Mouse (Mus musculus): ENCODE results near the gene Lrrc3c. TPM values are rescaled to one million over a fixed set of nuclear protein-coding genes. Genes with fewer than 3 reads are reported as not detected.

The Lrrc3c gene
- total and polyA plus RNA-seq, 3 experiments = not detected

DNA sequence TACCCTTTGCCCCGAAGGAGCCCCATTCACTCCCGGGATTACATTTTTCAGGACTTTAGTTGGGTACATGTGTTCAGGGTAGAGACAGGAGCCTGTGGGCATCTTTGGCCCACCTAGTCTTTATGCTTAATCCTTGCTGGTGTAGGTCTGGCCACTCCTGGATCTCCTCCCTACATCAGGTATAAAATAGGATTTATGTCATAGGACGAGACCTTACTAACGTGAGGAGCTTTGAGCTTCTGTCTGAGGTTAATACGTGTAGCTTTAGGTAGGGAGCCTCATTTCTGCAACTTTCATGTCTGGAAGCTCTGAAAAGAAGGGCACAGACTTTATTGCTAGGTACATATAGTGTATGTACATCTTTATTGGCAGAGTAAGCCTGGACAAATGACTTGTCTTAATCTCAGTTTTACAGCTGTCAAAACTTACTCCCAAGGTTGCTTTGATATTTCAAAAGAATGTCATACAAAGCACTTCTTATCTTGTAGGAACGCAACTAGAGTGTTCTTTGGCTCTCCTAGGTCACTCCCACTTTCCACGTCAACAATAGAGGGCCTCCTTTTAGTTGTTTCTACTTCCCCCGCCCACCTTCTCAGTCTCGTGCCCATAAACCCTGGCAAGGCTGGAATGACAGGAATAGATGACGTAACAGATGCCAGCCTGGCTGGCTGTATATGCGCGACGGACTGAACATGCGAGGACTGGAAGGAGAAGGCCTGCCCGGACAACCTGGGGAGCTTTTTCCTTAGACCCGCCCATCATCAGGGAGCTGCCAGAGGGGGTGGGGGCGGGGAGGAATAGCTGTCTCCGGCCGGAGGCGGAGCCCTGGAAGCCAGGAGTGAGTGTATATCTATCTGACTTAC lies 10.2 kb upstream of the Lrrc3c start:
- Histone ChIP-seq H3K9ac (ENCODE audit: low read depth, low read length) (peak overlapping the region; percentile 25), H3K27me3 (ENCODE audit: control insufficient read depth, insufficient read depth, low read length) (no peaks in the 10 kb centered on the region), H3K79me2 (replicated peaks; ENCODE audit: control insufficient read depth, insufficient read depth, low read length) (no peaks in the 10 kb centered on the region), H3K36me3 (ENCODE audit: control insufficient read depth, insufficient read depth, low read length) (no peaks in the 10 kb centered on the region), H3K4me1 (ENCODE audit: control insufficient read depth, insufficient read depth, low read length) (peaks cover 11% of the 10 kb centered on the region), H3K4me3 (peak overlapping the region; percentile 72), H3K27ac (peak overlapping the region; percentile 90)
- 0 out of 2 replicates have a peak, but pooled peaks have one; percentile 34 for TF ChIP-seq POLR2A (IDR thresholded peaks at IDR 0.05; ENCODE audit: insufficient read depth, low read depth, low read length)
- peak; percentile 42; the same call in 1 of the 2 replicates for TF ChIP-seq EP300 (IDR thresholded peaks at IDR 0.05; ENCODE audit: insufficient read depth, low read depth, low read length)
- TF ChIP-seq CTCF (IDR thresholded peaks at IDR 0.05) = no peak
- DNase-seq = peak; percentile 87 to 88
- WGBS = 8% methylated on average over 20 of the region's 20 CpGs
- intact Hi-C loops (cut with DNase I) = loop anchor here (2.0 kb wide), 1 partner anchor 319 kb away; the partner anchor contains the start of gene Cdc6

DNA sequence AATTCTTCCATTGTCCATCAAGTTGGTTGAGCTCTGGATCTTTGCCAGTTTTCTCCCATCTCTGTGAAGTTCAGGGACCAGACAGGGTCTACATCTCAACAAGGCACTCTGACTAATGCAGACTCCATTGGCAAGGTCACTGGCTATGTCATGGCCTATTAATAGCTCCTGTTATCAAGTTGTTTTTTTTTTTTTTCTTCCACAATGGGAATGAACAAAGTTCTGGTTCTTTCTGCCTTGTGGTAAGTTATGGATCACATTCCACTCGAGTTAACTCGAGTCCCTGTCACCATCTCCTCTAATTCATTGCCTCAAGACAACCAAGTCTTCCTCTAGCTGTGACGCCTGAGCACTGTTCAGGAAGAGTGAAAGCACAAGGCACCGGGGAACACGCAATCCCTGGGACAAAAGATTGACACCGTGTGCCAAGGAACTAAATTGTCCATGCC lies 9.2 kb upstream of the Lrrc3c start:
- H3K4me1 ChIP-seq (ENCODE audit: control insufficient read depth, insufficient read depth, low read length) = peaks cover 11% of the 10 kb centered on the region
- H3K27me3 ChIP-seq (ENCODE audit: control insufficient read depth, insufficient read depth, low read length) = no peaks in the 10 kb centered on the region
- H3K36me3 ChIP-seq (ENCODE audit: control insufficient read depth, insufficient read depth, low read length) = no peaks in the 10 kb centered on the region
- no peaks in the 10 kb centered on the region for H3K79me2 ChIP-seq (replicated peaks; ENCODE audit: control insufficient read depth, insufficient read depth, low read length)
- peak overlapping the region; percentile 90 for H3K27ac ChIP-seq
- H3K4me3 ChIP-seq = no peak overlapping the region
- intact Hi-C loops (cut with DNase I) = no loop called here
- no peak for DNase-seq
- 9% methylated on average over 6 of the region's 6 CpGs for WGBS
- peak overlapping the region; percentile 8; the same call in 1 of the 2 replicates for H3K9ac ChIP-seq (ENCODE audit: low read depth, low read length)
- TF ChIP-seq CTCF (IDR thresholded peaks at IDR 0.05) (no peak), POLR2A (IDR thresholded peaks at IDR 0.05; ENCODE audit: insufficient read depth, low read depth, low read length) (no peak), EP300 (IDR thresholded peaks at IDR 0.05; ENCODE audit: insufficient read depth, low read depth, low read length) (no peak)

DNA sequence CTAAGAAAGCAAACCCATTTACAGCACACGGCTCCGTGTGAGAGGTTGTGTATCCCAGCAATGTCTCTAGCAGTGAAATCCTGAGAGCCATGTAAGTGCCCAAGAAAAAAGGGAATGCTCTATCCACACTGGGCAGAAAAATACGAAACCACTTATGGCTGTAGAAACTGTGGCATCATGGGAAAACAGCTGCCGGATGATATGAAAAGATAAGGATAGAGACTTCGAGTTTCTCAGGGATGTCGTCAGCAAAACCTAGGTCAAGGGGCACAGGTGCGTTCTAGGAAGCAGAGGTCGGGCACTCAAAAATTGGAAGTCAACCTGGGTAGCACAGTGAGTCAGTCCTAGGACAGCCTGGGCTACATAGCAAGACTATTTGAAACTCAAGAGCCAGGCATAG lies 8.8 kb upstream of the Lrrc3c start:
- peak overlapping the region; percentile 90 for H3K27ac ChIP-seq
- H3K27me3 ChIP-seq (ENCODE audit: control insufficient read depth, insufficient read depth, low read length) = no peaks in the 10 kb centered on the region
- peaks cover 10% of the 10 kb centered on the region for H3K4me1 ChIP-seq (ENCODE audit: control insufficient read depth, insufficient read depth, low read length)
- peak overlapping the region; percentile 8; the same call in 1 of the 2 replicates for H3K9ac ChIP-seq (ENCODE audit: low read depth, low read length)
- no peaks in the 10 kb centered on the region for H3K36me3 ChIP-seq (ENCODE audit: control insufficient read depth, insufficient read depth, low read length)
- TF ChIP-seq CTCF (IDR thresholded peaks at IDR 0.05) = no peak
- TF ChIP-seq EP300 (IDR thresholded peaks at IDR 0.05; ENCODE audit: insufficient read depth, low read depth, low read length) = no peak
- TF ChIP-seq POLR2A (IDR thresholded peaks at IDR 0.05; ENCODE audit: insufficient read depth, low read depth, low read length) = no peak
- H3K4me3 ChIP-seq = no peak overlapping the region
- intact Hi-C loops (cut with DNase I) = no loop called here
- WGBS = 59% methylated on average over 8 of the region's 8 CpGs
- H3K79me2 ChIP-seq (replicated peaks; ENCODE audit: control insufficient read depth, insufficient read depth, low read length) = no peaks in the 10 kb centered on the region
- no peak for DNase-seq

DNA sequence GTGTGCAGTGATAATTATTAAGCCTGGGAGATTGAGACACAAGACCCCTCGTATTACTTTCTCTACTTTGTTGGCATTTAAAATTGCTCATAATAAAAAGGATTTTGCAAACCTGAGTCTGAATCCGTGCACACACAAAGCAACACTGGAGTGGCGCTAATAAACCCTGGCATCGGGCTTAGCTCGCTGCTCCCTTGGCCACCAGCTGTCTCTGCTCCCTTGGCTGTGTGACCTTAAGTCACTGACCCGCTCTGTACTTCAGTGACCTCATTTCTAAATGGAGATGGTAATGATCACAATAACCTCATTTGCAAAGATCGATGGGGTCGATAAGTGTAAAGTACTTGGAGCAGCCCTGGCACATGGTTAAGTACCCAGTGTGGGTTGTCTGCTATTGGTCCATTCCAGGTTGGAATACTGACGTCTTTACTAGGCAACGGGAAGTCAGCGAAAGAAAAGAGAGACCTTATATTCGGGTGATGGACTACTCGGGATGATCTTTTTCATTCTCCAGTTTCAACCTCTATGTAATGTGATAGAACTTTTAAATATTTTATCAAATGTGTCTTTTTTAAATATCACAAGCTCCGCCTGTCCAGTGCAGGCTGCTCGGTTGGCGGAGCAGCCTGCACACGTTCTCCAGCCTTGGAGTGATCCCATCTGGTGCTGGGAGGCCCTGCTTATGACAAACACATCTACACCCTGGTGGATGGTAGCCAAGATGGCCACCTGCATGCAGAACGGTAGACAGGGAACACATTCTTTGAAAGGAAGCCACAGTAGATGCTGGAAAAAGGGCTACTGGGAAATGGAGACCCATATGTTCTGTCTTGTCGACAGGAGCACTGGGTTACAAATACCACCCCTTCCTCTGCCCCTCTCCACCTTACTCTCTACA lies 7.3 kb upstream of the Lrrc3c start:
- no peak overlapping the region for H3K9ac ChIP-seq (ENCODE audit: low read depth, low read length)
- DNase-seq = no peak
- no peak overlapping the region for H3K27ac ChIP-seq
- intact Hi-C loops (cut with DNase I) = no loop called here
- H3K4me1 ChIP-seq (ENCODE audit: control insufficient read depth, insufficient read depth, low read length) = peaks cover 5% of the 10 kb centered on the region
- TF ChIP-seq EP300 (IDR thresholded peaks at IDR 0.05; ENCODE audit: insufficient read depth, low read depth, low read length) (no peak), CTCF (IDR thresholded peaks at IDR 0.05) (no peak), POLR2A (IDR thresholded peaks at IDR 0.05; ENCODE audit: insufficient read depth, low read depth, low read length) (no peak)
- 66% methylated on average over 19 of the region's 19 CpGs for WGBS
- no peaks in the 10 kb centered on the region for H3K79me2 ChIP-seq (replicated peaks; ENCODE audit: control insufficient read depth, insufficient read depth, low read length)
- no peaks in the 10 kb centered on the region for H3K36me3 ChIP-seq (ENCODE audit: control insufficient read depth, insufficient read depth, low read length)
- H3K4me3 ChIP-seq = no peak overlapping the region
- H3K27me3 ChIP-seq (ENCODE audit: control insufficient read depth, insufficient read depth, low read length) = no peaks in the 10 kb centered on the region

DNA sequence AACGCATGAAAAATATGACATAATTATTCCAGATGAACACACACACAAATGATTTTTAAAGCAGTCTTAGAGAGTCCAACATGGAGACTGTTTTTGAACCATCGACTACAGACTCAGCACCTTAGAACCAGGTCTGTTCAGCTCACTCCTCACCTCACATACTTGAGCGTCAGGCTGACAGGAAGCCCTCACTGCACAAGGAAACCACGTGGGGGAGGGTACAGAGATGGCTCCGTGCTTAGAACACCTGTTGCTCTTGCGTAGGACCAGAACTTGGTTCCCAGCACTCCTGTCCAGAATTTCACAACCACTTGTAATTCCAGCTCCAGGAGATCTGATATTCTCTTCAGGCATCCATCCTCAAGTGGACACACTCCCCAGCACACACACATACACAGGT lies 3.1 kb upstream of the Lrrc3c start:
- no peak overlapping the region for H3K9ac ChIP-seq (ENCODE audit: low read depth, low read length)
- H3K27ac ChIP-seq = no peak overlapping the region
- WGBS = 66% methylated on average over 6 of the region's 6 CpGs
- TF ChIP-seq CTCF (IDR thresholded peaks at IDR 0.05) (no peak), EP300 (IDR thresholded peaks at IDR 0.05; ENCODE audit: insufficient read depth, low read depth, low read length) (no peak), POLR2A (IDR thresholded peaks at IDR 0.05; ENCODE audit: insufficient read depth, low read depth, low read length) (no peak)
- H3K36me3 ChIP-seq (ENCODE audit: control insufficient read depth, insufficient read depth, low read length) = no peaks in the 10 kb centered on the region
- no peaks in the 10 kb centered on the region for H3K27me3 ChIP-seq (ENCODE audit: control insufficient read depth, insufficient read depth, low read length)
- intact Hi-C loops (cut with DNase I) = loop anchor here (5.0 kb wide), 1 partner anchor 253 kb away; no protein-coding TSS in a partner anchor
- H3K79me2 ChIP-seq (replicated peaks; ENCODE audit: control insufficient read depth, insufficient read depth, low read length) = no peaks in the 10 kb centered on the region
- no peaks in the 10 kb centered on the region for H3K4me1 ChIP-seq (ENCODE audit: control insufficient read depth, insufficient read depth, low read length)
- H3K4me3 ChIP-seq = no peak overlapping the region
- no peak for DNase-seq
